Mouse (Mus musculus) frontal cortex, adult (tissue): ENCODE measurements around the gene Tsen34.
"Not testable (repeated sequence)": the region's sequence is repeated elsewhere in the genome, so short reads cannot be mapped to it uniquely, and the experiment has no call there.

Source experiments
- ATAC-seq: cut with Nextera tagmentation; 2 replicates; pipeline ENCODE4 v1.9.2; 2017; ENCODE audit warnings: mild to moderate bottlenecking, moderate library complexity, mixed read lengths; ENCODE audit not compliant: low TSS enrichment

The Tsen34 gene

GRCm38 (mm10) chr7:3720268-3720667 is 27.6 kb downstream of the Tsen34 start, which contains the start of gene Pirb:
Gene Pirb, minus strand, starts transcription at chr7:3720391.
- ATAC-seq: not testable (repeated sequence)

- ATAC-seq: not testable (repeated sequence)
Observed at GRCm38 (mm10) chr7:3725459-3725858, 32.8 kb downstream of the Tsen34 start.

GRCm38 (mm10) chr7:3732675-3733074 is 40.0 kb downstream of the Tsen34 start:
- not testable (repeated sequence) for ATAC-seq
